Mouse (Mus musculus): ENCODE results near the gene Mapt. TPM values are rescaled to one million over a fixed set of nuclear protein-coding genes. Genes with fewer than 3 reads are reported as not detected.
A peak's percentile ranks its signal among the peaks of the same experiment; 100 is the strongest.

Gene Mapt
- polyA plus RNA-seq (2014; fragmentation: Nextera tagmentation; extraction: Ambion mirVana), result 33.0 and 43.1 TPM in 2 replicates

DNA sequence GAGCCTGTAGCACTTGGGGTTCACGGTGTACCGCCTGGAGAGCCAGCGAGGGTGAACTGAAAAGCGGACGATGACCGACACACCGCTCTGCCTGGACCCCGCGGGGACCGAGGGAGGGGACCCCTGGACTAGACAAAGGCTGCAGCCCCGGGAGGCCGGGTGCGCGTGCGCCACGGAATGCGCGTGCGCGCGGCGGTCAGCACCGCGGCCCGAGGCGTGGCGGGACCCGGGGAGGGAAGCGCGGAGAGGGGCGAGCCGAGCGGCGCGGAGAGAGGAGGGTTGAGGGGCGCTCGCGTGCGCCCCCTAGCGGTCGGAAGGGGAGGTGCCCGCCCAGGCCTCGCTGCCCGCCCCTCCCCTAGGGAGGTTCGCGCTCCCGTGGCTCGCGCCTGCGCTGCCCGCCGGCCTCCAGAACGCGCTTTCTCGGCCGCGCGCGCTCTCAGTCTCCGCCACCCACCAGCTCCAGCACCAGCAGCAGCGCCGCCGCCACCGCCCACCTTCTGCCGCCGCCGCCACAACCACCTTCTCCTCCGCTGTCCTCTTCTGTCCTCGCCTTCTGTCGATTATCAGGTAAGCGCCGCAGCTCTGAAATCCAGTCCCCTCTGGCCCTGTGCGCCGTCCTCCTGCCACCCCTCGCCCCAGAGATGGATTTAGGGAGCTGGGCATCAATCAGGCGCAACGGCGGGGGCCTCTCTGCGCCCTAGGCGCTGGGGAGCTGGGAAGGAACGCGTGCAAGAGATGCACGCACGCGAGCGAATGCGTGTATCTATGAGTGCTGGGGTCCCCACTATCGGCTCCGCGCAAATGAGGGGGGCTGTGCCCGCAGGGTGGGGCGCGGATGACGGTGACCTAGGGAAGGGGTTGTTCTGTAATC, at the start of gene Mapt:
Gene Mapt (plus strand): TSS at position 350 of the 871 bp plus-strand sequence.
- peaks cover 43% of the 10 kb centered on the region for H3K27me3 ChIP-seq (ENCODE audit: control insufficient read depth, insufficient read depth, low read length)
- DNase-seq (ENCODE audit: low spot score) (peak; percentile 95), ATAC-seq (replicated peaks; ENCODE audit: low FRiP score) (peak; percentile 90)
- no peaks in the 10 kb centered on the region for H3K9me3 ChIP-seq (ENCODE audit: control insufficient read depth, low read length)
- 1% methylated on average over 61 of the region's 94 CpGs for WGBS
- peak within 1 kb of the TSS; percentile 94 for H3K4me2 ChIP-seq (ENCODE audit: low read depth, low read length, severe bottlenecking)
- peak within 1 kb of the TSS; percentile 54 for H3K4me3 ChIP-seq (ENCODE audit: low read depth, low read length)
- no peak within 1 kb of the TSS; the same call in 1 of the 2 replicates for H3K27ac ChIP-seq (ENCODE audit: low read depth, low read length)
- H3K4me1 ChIP-seq (replicated peaks; ENCODE audit: control insufficient read depth, insufficient read depth, low read length), result peaks cover 11% of the 10 kb centered on the region
- H3K36me3 ChIP-seq (ENCODE audit: control insufficient read depth, insufficient read depth, low read length), result no peaks in the 10 kb centered on the region
- peak within 1 kb of the TSS; percentile 82 for H3K9ac ChIP-seq (ENCODE audit: low read length)

DNA sequence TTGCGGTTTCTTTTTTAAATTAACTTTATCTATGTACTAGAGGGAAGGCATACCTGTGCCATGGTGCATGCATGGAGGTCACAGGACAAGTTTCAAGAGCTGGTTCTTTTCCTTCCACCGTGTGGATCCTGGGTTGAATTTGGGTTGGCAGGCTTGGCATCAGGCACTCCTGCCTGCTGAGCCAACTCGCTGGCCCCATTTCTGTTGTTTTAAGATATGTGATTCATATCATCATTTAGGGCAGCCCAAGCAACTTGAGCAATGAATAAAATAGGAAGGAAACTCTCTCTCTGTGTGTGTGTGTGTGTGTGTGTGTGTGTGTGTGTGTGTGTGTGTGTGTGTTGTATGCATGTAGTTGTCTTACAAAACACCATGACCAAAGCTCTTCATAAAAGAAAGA, 49.0 kb upstream of the Mapt start:
- H3K27ac ChIP-seq (ENCODE audit: low read depth, low read length), result no peak overlapping the region
- H3K9ac ChIP-seq (ENCODE audit: low read length), result no peak overlapping the region
- no peaks in the 10 kb centered on the region for H3K9me3 ChIP-seq (ENCODE audit: control insufficient read depth, low read length)
- no peak for DNase-seq (ENCODE audit: low spot score)
- no peak overlapping the region for H3K4me2 ChIP-seq (ENCODE audit: low read depth, low read length, severe bottlenecking)
- H3K4me3 ChIP-seq (ENCODE audit: low read depth, low read length), result no peak overlapping the region
- no peaks in the 10 kb centered on the region for H3K4me1 ChIP-seq (replicated peaks; ENCODE audit: control insufficient read depth, insufficient read depth, low read length)
- ATAC-seq (replicated peaks; ENCODE audit: low FRiP score), result no peak
- no peaks in the 10 kb centered on the region for H3K27me3 ChIP-seq (ENCODE audit: control insufficient read depth, insufficient read depth, low read length)
- WGBS, result 78% methylated on average over 3 of the region's 3 CpGs
- no peaks in the 10 kb centered on the region for H3K36me3 ChIP-seq (ENCODE audit: control insufficient read depth, insufficient read depth, low read length)

DNA sequence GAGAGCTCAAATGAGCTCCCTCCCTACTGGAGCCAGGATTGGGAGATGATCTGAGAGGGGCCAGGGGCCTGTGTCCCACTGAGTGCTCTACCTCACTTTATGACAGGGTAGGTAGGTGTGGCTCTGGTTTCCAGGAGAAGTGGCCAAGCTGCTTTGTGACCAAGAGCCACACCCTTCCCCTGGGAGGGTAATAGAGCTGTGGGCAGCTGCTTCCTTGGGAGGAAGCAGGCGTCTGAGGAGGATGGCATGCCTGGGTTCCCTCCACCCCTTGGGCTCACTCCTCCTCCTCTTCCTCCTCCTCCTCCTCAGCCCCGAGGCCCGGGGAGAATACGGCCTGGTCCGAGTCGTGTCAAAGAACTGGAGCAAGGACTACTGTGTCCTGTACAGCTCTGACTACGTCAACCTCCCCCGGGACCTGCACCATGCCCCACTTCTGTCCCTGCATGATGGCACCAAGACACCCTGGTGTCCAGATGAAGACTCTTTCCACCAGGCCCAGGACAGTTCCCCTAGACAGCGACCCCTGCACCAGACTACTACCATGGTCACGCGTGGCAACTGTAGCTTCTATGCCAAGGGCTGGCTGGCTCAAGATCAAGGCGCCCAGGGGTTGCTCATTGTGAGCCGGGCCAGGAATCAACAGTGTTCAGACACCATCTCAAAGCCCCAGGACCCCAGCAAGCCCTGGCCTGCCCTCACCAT, 44.9 kb upstream of the Mapt start, which contains the start of gene Sppl2c:
Gene Sppl2c (plus strand): TSS at position 193 of the 702 bp plus-strand sequence.
- Histone ChIP-seq H3K9me3 (ENCODE audit: control insufficient read depth, low read length) (no peaks in the 10 kb centered on the region), H3K4me2 (ENCODE audit: low read depth, low read length, severe bottlenecking) (no peak within 1 kb of the TSS), H3K9ac (ENCODE audit: low read length) (no peak within 1 kb of the TSS), H3K27ac (ENCODE audit: low read depth, low read length) (no peak within 1 kb of the TSS), H3K36me3 (ENCODE audit: control insufficient read depth, insufficient read depth, low read length) (no peaks in the 10 kb centered on the region), H3K4me1 (replicated peaks; ENCODE audit: control insufficient read depth, insufficient read depth, low read length) (no peaks in the 10 kb centered on the region), H3K27me3 (ENCODE audit: control insufficient read depth, insufficient read depth, low read length) (no peaks in the 10 kb centered on the region), H3K4me3 (ENCODE audit: low read depth, low read length) (no peak within 1 kb of the TSS)
- 89% methylated on average over 13 of the region's 13 CpGs for WGBS
- no peak for ATAC-seq (replicated peaks; ENCODE audit: low FRiP score)
- DNase-seq (ENCODE audit: low spot score), result no peak

DNA sequence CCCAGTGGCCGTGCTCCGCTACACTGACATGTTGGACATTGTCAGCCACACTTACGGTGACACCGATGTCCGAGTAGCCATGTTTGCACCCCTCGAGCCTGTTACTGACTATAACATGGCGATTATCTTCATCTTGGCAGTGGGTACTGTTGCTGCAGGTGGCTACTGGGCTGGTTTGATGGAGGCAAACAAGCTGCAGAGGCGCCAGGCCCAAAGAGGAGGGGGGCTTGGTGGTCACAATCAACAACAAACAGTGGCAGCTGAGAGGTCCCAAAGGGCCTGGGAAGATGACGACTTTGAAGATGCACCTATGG, 44.4 kb upstream of the Mapt start:
- H3K36me3 ChIP-seq (ENCODE audit: control insufficient read depth, insufficient read depth, low read length), result no peaks in the 10 kb centered on the region
- no peak overlapping the region for H3K9ac ChIP-seq (ENCODE audit: low read length)
- no peaks in the 10 kb centered on the region for H3K4me1 ChIP-seq (replicated peaks; ENCODE audit: control insufficient read depth, insufficient read depth, low read length)
- no peak overlapping the region for H3K27ac ChIP-seq (ENCODE audit: low read depth, low read length)
- no peak overlapping the region for H3K4me2 ChIP-seq (ENCODE audit: low read depth, low read length, severe bottlenecking)
- no peaks in the 10 kb centered on the region for H3K9me3 ChIP-seq (ENCODE audit: control insufficient read depth, low read length)
- no peaks in the 10 kb centered on the region for H3K27me3 ChIP-seq (ENCODE audit: control insufficient read depth, insufficient read depth, low read length)
- no peak overlapping the region for H3K4me3 ChIP-seq (ENCODE audit: low read depth, low read length)
- DNase-seq (ENCODE audit: low spot score) (no peak), ATAC-seq (replicated peaks; ENCODE audit: low FRiP score) (no peak)
- WGBS, result 89% methylated on average over 9 of the region's 9 CpGs

DNA sequence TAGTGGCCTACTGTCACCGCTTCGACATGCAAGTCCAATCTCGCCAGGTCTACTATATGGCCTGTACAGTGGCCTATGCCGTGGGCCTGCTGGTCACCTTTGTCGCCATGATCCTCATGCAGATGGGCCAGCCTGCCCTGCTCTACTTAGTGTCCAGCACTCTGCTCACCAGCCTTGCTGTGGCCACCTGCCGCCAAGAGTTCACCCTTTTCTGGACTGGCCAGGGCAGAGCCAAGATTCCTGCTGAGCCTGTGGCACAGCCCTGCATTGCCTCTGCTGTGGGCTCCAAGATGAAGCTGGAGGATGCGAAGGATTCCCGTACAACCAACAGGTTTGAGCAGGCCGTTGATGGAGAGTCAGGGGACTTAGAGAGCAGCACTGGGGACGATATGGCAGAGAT, 43.4 kb upstream of the Mapt start:
- Histone ChIP-seq H3K4me3 (ENCODE audit: low read depth, low read length) (no peak overlapping the region), H3K27me3 (ENCODE audit: control insufficient read depth, insufficient read depth, low read length) (no peaks in the 10 kb centered on the region), H3K27ac (ENCODE audit: low read depth, low read length) (no peak overlapping the region), H3K36me3 (ENCODE audit: control insufficient read depth, insufficient read depth, low read length) (no peaks in the 10 kb centered on the region), H3K9ac (ENCODE audit: low read length) (no peak overlapping the region), H3K4me2 (ENCODE audit: low read depth, low read length, severe bottlenecking) (no peak overlapping the region), H3K4me1 (replicated peaks; ENCODE audit: control insufficient read depth, insufficient read depth, low read length) (no peaks in the 10 kb centered on the region), H3K9me3 (ENCODE audit: control insufficient read depth, low read length) (no peaks in the 10 kb centered on the region)
- 94% methylated on average over 10 of the region's 10 CpGs for WGBS
- no peak for DNase-seq (ENCODE audit: low spot score)
- ATAC-seq (replicated peaks; ENCODE audit: low FRiP score), result no peak

DNA sequence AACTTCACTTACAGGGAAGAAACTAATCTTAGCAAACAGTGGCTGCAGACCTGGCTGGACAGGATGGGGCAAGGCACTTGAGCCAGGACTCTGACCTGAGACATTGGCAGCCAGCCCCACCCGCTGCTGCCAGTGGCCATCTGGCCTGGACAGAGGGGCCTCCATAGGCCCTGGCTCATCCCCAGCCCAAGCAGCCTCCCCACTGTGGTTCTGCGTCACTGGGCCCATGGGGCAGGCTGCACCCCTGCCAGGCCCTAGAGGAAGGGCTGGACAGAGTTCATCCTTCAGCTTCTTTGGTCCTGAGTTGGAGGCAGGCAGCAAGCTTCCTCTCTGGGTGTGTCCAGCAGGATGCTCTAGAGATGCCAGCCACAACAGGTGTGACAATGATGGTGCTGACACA, 41.2 kb upstream of the Mapt start:
- Histone ChIP-seq H3K9me3 (ENCODE audit: control insufficient read depth, low read length) (no peaks in the 10 kb centered on the region), H3K36me3 (ENCODE audit: control insufficient read depth, insufficient read depth, low read length) (no peaks in the 10 kb centered on the region), H3K4me3 (ENCODE audit: low read depth, low read length) (no peak overlapping the region), H3K27me3 (ENCODE audit: control insufficient read depth, insufficient read depth, low read length) (no peaks in the 10 kb centered on the region), H3K4me2 (ENCODE audit: low read depth, low read length, severe bottlenecking) (no peak overlapping the region), H3K9ac (ENCODE audit: low read length) (no peak overlapping the region), H3K27ac (ENCODE audit: low read depth, low read length) (no peak overlapping the region), H3K4me1 (replicated peaks; ENCODE audit: control insufficient read depth, insufficient read depth, low read length) (no peaks in the 10 kb centered on the region)
- 82% methylated on average over 2 of the region's 2 CpGs for WGBS
- ATAC-seq (replicated peaks; ENCODE audit: low FRiP score) (no peak), DNase-seq (ENCODE audit: low spot score) (no peak)

DNA sequence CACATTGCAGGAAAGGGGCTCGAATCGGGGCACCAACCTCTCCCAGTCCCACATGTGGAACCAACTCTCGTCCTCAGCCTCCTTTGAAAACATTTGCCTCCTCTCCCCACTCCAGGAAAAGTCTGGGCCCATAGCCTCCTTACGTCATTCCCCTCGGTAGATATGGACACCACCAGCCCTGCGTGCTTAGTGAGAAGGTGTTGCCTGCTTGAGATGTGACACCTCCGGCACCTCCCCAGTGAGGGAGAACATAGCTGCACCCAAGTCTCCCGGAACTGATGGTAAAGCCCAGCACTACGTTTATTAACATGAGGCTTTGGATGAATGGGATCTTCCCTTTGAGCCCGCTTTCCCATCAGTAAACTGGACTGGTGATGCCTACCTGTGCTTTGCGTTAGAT, 35.8 kb upstream of the Mapt start:
- no peak for DNase-seq (ENCODE audit: low spot score)
- Histone ChIP-seq H3K4me3 (ENCODE audit: low read depth, low read length) (no peak overlapping the region), H3K27ac (ENCODE audit: low read depth, low read length) (no peak overlapping the region), H3K9ac (ENCODE audit: low read length) (no peak overlapping the region), H3K4me2 (ENCODE audit: low read depth, low read length, severe bottlenecking) (0 out of 2 replicates have a peak overlapping the region, but pooled peaks have one; percentile 8), H3K9me3 (ENCODE audit: control insufficient read depth, low read length) (no peaks in the 10 kb centered on the region), H3K36me3 (ENCODE audit: control insufficient read depth, insufficient read depth, low read length) (no peaks in the 10 kb centered on the region), H3K4me1 (replicated peaks; ENCODE audit: control insufficient read depth, insufficient read depth, low read length) (no peaks in the 10 kb centered on the region), H3K27me3 (ENCODE audit: control insufficient read depth, insufficient read depth, low read length) (peaks cover 2% of the 10 kb centered on the region; the same call in 1 of the 2 replicates)
- peak; percentile 4; the same call in 1 of the 2 replicates for ATAC-seq (replicated peaks; ENCODE audit: low FRiP score)
- WGBS, result 73% methylated on average over 11 of the region's 11 CpGs

DNA sequence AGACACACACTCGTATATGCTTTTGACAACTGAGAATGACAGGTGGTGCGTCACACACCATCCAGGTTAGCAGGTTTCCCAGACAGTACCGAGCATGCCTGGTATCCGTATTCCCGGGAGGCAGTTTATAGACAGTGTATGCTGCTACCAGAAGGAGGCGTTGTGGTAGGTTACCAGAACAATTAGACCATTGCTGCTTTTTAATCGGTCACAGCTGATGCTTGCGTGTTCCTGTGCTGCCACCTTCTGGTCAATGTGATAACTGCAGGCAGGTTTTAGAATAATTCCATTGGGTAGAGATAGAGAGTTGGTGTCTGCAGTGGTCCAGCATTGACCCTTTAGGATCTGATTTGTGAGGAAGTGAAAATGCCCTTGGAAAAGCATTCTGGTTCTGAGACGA, 35.4 kb upstream of the Mapt start:
- no peak overlapping the region for H3K9ac ChIP-seq (ENCODE audit: low read length)
- peaks cover 2% of the 10 kb centered on the region; the same call in 1 of the 2 replicates for H3K27me3 ChIP-seq (ENCODE audit: control insufficient read depth, insufficient read depth, low read length)
- H3K4me2 ChIP-seq (ENCODE audit: low read depth, low read length, severe bottlenecking), result 0 out of 2 replicates have a peak overlapping the region, but pooled peaks have one; percentile 8
- H3K9me3 ChIP-seq (ENCODE audit: control insufficient read depth, low read length), result no peaks in the 10 kb centered on the region
- ATAC-seq (replicated peaks; ENCODE audit: low FRiP score) (peak; percentile 71), DNase-seq (ENCODE audit: low spot score) (peak; percentile 89)
- no peak overlapping the region for H3K27ac ChIP-seq (ENCODE audit: low read depth, low read length)
- H3K4me3 ChIP-seq (ENCODE audit: low read depth, low read length), result no peak overlapping the region
- H3K4me1 ChIP-seq (replicated peaks; ENCODE audit: control insufficient read depth, insufficient read depth, low read length), result no peaks in the 10 kb centered on the region
- 10% methylated on average over 9 of the region's 9 CpGs for WGBS
- H3K36me3 ChIP-seq (ENCODE audit: control insufficient read depth, insufficient read depth, low read length), result no peaks in the 10 kb centered on the region

Measured in forebrain, embryonic 11.5 days (tissue).